In the genomic region with DNA sequence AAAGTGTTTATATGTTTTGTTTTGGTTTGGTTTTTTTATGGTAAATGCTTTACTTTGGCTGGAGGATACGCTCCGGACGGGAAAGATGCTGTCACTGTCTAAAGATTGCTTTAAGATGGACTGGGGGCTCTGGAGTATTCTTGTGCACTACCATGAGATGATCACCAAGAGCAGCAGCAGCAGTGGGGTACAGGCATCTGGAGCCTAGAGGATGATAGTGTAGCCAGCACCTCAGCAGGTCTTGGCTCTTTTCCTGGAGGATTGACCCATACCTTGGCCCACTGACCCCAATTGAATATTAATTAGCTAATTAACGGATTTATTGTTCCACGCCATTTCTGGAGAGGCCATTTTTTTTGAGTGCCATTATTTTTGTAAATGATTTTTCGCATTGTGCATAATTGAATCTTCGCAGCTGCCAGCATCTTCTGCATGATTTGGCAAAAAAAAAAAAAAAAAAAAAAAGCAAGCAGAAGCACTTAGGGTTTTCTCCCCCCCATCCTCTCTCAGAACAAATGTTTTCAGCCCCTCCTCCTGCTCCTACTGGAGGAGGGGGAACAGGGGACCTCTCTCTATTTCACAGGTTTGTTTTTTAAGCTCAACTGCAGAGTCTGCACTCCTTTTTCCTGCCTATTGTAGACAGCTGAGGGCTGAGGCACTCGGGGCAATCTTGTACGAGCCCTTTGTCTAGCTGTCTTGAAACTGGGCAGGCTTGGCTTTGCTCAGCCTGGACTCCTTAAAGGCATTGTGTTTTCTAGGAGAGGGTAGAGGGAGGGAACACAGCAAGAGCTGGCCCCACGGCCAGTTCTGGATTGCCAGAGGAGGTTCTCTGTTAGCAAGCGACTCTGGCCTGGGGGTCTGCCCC, we compare ENCODE assay signal across 8 mouse cellular contexts. TPM values are rescaled to one million over a fixed set of nuclear protein-coding genes. Genes with fewer than 3 reads are reported as not detected.
DNase-seq lines count a peak whose midpoint lies in the region; ATAC-seq lines count a peak whose summit lies in the region.
"Not testable (repeated sequence)": the region's sequence is repeated elsewhere in the genome, so short reads cannot be mapped to it uniquely, and the experiment has no call there.

No protein-coding gene starts in this region.

- not testable (repeated sequence) for H3K27ac ChIP-seq in embryonic facial prominence, embryonic 12.5 days; liver, embryonic 13.5 days; midbrain, embryonic 14.5 days (replicated peaks; ENCODE audit: low read depth, low read length)
- H3K27ac ChIP-seq in forebrain, embryonic 15.5 days (replicated peaks): peak overlapping the region; percentile 78
- peak overlapping the region; percentile 47; the same call in 1 of the 2 replicates for H3K27ac ChIP-seq in hindbrain, embryonic 10.5 days

- 58% methylated on average over 8 of the region's 11 CpGs for WGBS in embryonic facial prominence, embryonic 12.5 days
- 21% methylated on average over 7 of the region's 11 CpGs for WGBS in forebrain, embryonic 15.5 days
- 43% methylated on average over 9 of the region's 11 CpGs for WGBS in hindbrain, embryonic 10.5 days
- WGBS in liver, embryonic 13.5 days (ENCODE audit: insufficient replicate concordance): 67% methylated on average over 8 of the region's 11 CpGs
- WGBS in midbrain, embryonic 14.5 days: 35% methylated on average over 6 of the region's 11 CpGs

- H3K4me1 ChIP-seq in embryonic facial prominence, embryonic 12.5 days; liver, embryonic 13.5 days (replicated peaks): not testable (repeated sequence)
- peaks cover 31% of the 10 kb centered on the region for H3K4me1 ChIP-seq in forebrain, embryonic 15.5 days
- H3K4me1 ChIP-seq in hindbrain, embryonic 10.5 days (replicated peaks): peaks cover 19% of the 10 kb centered on the region
- peaks cover 14% of the 10 kb centered on the region; the same call in 1 of the 2 replicates for H3K4me1 ChIP-seq in midbrain, embryonic 14.5 days (ENCODE audit: control insufficient read depth, insufficient read depth, low read length)

- H3K4me3 ChIP-seq in embryonic facial prominence, embryonic 12.5 days; forebrain, embryonic 15.5 days; hindbrain, embryonic 10.5 days; liver, embryonic 13.5 days (replicated peaks); midbrain, embryonic 14.5 days (replicated peaks; ENCODE audit: low read depth, low read length): not testable (repeated sequence)

- H3K9me3 ChIP-seq in embryonic facial prominence, embryonic 12.5 days; forebrain, embryonic 15.5 days; hindbrain, embryonic 10.5 days; liver, embryonic 13.5 days (replicated peaks); midbrain, embryonic 14.5 days (ENCODE audit: control insufficient read depth, low read length): not testable (repeated sequence)

- ATAC-seq in embryonic facial prominence, embryonic 12.5 days (ENCODE audit: insufficient number of reproducible peaks, insufficient read depth, low FRiP score, low TSS enrichment): peak; percentile 43; the same call in 1 of the 2 replicates
- ATAC-seq in forebrain, embryonic 15.5 days (replicated peaks): peak; percentile 86
- peak; percentile 66 for ATAC-seq in liver, embryonic 13.5 days (ENCODE audit: low read depth)
- ATAC-seq in midbrain, embryonic 14.5 days (ENCODE audit: low FRiP score, low TSS enrichment): peak; percentile 57

- not testable (repeated sequence) for H3K4me2 ChIP-seq in embryonic facial prominence, embryonic 12.5 days (replicated peaks); forebrain, embryonic 15.5 days (replicated peaks); liver, embryonic 13.5 days; midbrain, embryonic 14.5 days (ENCODE audit: low read length)

- not testable (repeated sequence) for H3K27me3 ChIP-seq in embryonic facial prominence, embryonic 12.5 days; forebrain, embryonic 15.5 days; hindbrain, embryonic 10.5 days (ENCODE audit: insufficient read depth, poor library complexity, severe bottlenecking); liver, embryonic 13.5 days; midbrain, embryonic 14.5 days (ENCODE audit: control insufficient read depth, insufficient read depth, low read length)

- peak; percentile 68 for DNase-seq in Muller cell, postnatal 12 days (ENCODE audit: inconsistent ontology term)
- not testable (repeated sequence) for DNase-seq in hindbrain, embryonic 10.5 days (ENCODE audit: low spot score); liver, embryonic 13.5 days
- DNase-seq in kidney, adult 11 months: peak; percentile 49
- DNase-seq in midbrain, embryonic 14.5 days: peak; percentile 49
- DNase-seq in retina, embryonic 14.5 days (ENCODE audit: low spot score): peak; percentile 84

- not testable (repeated sequence) for H3K9ac ChIP-seq in embryonic facial prominence, embryonic 12.5 days; forebrain, embryonic 15.5 days (replicated peaks); liver, embryonic 13.5 days; midbrain, embryonic 14.5 days (replicated peaks; ENCODE audit: low read length)

- H3K36me3 ChIP-seq in embryonic facial prominence, embryonic 12.5 days; forebrain, embryonic 15.5 days; hindbrain, embryonic 10.5 days; liver, embryonic 13.5 days; midbrain, embryonic 14.5 days (ENCODE audit: control insufficient read depth, insufficient read depth, low read length): not testable (repeated sequence)

RNA-seq across cellular contexts. Expression of a gene that starts 16.4 kb away (rescaled TPM):
- polyA plus RNA-seq in embryonic facial prominence, embryonic 12.5 days (2016; fragmentation: Nextera tagmentation; extraction: Ambion mirVana): 53.2 and 53.3 TPM in 2 replicates
- polyA plus RNA-seq in forebrain, embryonic 15.5 days (2015; fragmentation: Nextera tagmentation; extraction: Ambion mirVana): 53.5 and 56.5 TPM in 2 replicates
- polyA plus RNA-seq in hindbrain, embryonic 10.5 days (2016; fragmentation: Nextera tagmentation; extraction: Ambion mirVana): 44.8 and 50.8 TPM in 2 replicates
- 2.3 and 3.0 TPM in 2 replicates for polyA plus RNA-seq in liver, embryonic 13.5 days (2015; fragmentation: Nextera tagmentation; extraction: Ambion mirVana)
- 50.8 and 72.4 TPM in 2 replicates for polyA plus RNA-seq in midbrain, embryonic 14.5 days (2014; fragmentation: Nextera tagmentation; extraction: Ambion mirVana)

RNA-seq across cellular contexts. Expression of a gene that starts 20.7 kb away (rescaled TPM):
- 189 and 194 TPM in 2 replicates for polyA plus RNA-seq in embryonic facial prominence, embryonic 12.5 days (2016; fragmentation: Nextera tagmentation; extraction: Ambion mirVana)
- polyA plus RNA-seq in forebrain, embryonic 15.5 days (2015; fragmentation: Nextera tagmentation; extraction: Ambion mirVana): 108 and 113 TPM in 2 replicates
- polyA plus RNA-seq in hindbrain, embryonic 10.5 days (2016; fragmentation: Nextera tagmentation; extraction: Ambion mirVana): 183 and 186 TPM in 2 replicates
- polyA plus RNA-seq in liver, embryonic 13.5 days (2015; fragmentation: Nextera tagmentation; extraction: Ambion mirVana): 115 and 120 TPM in 2 replicates
- 99.1 and 114 TPM in 2 replicates for polyA plus RNA-seq in midbrain, embryonic 14.5 days (2014; fragmentation: Nextera tagmentation; extraction: Ambion mirVana)

Comparison
In these comparisons a context has a peak if more than half of its experiments do, and no peak if none do; other contexts are left out.
1. RNA of a gene that starts 16.4 kb away (polyA plus RNA-seq): 50.8 to 72.4 TPM in midbrain, embryonic 14.5 days, 53.5 to 56.5 TPM in forebrain, embryonic 15.5 days, 53.2 to 53.3 TPM in embryonic facial prominence, embryonic 12.5 days and 44.8 to 50.8 TPM in hindbrain, embryonic 10.5 days; 2.3 to 3.0 TPM in liver, embryonic 13.5 days; every median in the first group is over 10 times any median in the second.
2. Peak in every context shown above with its lines, with median percentiles within 50 percentile points of each other: ATAC-seq.